Mouse (Mus musculus): ENCODE data around the gene Lars2. TPM values are rescaled to one million over a fixed set of nuclear protein-coding genes. Genes with fewer than 3 reads are reported as not detected.

Gene Lars2
- polyA plus RNA-seq, 1 experiment from 2014 or later = 828 TPM

DNA sequence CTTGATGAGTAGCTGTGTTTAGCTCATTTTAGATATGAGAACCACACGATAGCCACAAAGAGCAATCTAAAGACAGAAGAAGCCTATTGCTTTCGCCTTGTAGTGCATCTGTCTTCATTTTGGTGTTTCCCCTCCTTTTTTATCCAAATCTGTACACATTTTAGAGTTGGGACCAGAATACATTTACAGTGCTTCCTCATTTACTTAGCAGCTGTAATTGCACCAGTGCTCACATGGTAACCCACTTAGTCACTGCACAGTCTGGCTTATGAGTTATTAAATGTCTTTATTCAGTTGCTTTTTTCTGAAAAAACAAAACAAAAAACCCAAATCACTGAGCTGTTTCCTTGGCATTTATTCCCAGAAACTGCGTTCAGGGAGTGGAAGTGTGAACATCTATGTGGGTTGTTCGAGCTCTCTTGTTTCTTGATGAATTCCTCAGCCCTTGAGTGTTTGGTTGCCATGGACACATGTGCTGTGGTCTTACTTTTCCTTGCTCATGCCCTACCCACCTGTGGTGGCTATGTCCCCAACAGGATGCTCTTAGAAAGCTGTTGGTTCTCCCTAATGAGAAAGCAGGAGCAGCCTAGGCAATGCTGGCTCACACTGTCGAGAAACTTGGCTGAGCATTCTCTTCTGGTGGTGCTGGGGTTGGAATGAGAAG is 136.6 kb downstream of the Lars2 start:
- H3K4me3 ChIP-seq = no peak overlapping the region
- no peak overlapping the region for H3K4me2 ChIP-seq
- H3K4me1 ChIP-seq (replicated peaks) = no peaks in the 10 kb centered on the region
- peaks cover 19% of the 10 kb centered on the region; the same call in 1 of the 2 replicates for H3K36me3 ChIP-seq
- H3K27ac ChIP-seq (replicated peaks) = no peak overlapping the region
- no peak overlapping the region for H3K9ac ChIP-seq
- no peaks in the 10 kb centered on the region for H3K9me3 ChIP-seq
- no peak for ATAC-seq (ENCODE audit: low read depth)
- 81% methylated on average over 5 of the region's 5 CpGs for WGBS
- no peaks in the 10 kb centered on the region for H3K27me3 ChIP-seq

DNA sequence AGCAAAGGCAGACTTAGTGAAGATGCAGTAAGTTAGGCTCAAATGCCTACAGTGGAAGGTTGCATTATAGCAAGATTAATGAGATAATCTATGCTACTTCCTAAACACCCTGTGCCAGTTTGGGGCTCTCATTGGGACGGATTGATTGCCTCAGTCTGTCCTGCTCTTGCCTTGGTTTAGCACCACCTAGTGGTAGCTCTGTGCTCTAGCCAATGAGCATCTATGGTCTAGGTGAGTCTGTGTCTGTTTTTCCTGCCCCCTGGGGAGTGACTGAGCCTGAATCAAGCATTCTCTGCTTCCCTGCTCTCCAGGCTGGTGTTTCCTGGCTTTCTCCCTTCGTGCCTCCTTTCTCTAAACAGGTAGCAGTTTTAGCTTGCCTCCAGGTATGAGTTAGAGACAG is 137.6 kb downstream of the Lars2 start:
- Histone ChIP-seq H3K4me1 (replicated peaks) (no peaks in the 10 kb centered on the region), H3K9me3 (no peaks in the 10 kb centered on the region), H3K27ac (replicated peaks) (no peak overlapping the region), H3K4me3 (no peak overlapping the region), H3K4me2 (no peak overlapping the region), H3K36me3 (peaks cover 19% of the 10 kb centered on the region; the same call in 1 of the 2 replicates), H3K9ac (no peak overlapping the region), H3K27me3 (no peaks in the 10 kb centered on the region)
- ATAC-seq (ENCODE audit: low read depth) = peak; percentile 87
- whole genome bisulfite sequencing = 10% methylated on average over 2 of the region's 2 CpGs

DNA sequence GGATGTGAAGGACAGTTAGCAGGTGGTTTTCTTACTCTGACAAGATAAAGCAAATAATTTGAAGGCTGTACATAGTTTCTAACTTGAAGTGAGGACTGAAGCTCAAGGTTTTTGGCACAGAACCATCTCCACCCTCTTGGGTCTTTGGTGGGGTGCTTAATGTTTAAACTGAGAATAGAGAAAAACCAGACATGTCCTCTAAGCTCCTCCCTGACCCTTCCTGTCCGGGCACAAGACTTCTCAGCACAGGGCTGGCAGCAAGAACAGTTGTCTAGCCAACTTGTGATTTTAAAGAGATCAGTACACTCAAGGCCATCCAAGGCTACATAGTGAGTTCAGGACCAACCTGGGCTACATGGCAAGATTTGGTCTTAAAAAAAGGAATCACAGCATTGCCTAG is 138.9 kb downstream of the Lars2 start:
- no peak for ATAC-seq (ENCODE audit: low read depth)
- H3K36me3 ChIP-seq = peaks cover 15% of the 10 kb centered on the region; the same call in 1 of the 2 replicates
- peaks cover 6% of the 10 kb centered on the region for H3K4me1 ChIP-seq (replicated peaks)
- 89% methylated on average over 1 of the region's 1 CpGs for WGBS
- no peak overlapping the region for H3K27ac ChIP-seq (replicated peaks)
- no peaks in the 10 kb centered on the region for H3K27me3 ChIP-seq
- no peak overlapping the region for H3K4me2 ChIP-seq
- H3K4me3 ChIP-seq = no peak overlapping the region
- no peak overlapping the region for H3K9ac ChIP-seq
- H3K9me3 ChIP-seq = no peaks in the 10 kb centered on the region

DNA sequence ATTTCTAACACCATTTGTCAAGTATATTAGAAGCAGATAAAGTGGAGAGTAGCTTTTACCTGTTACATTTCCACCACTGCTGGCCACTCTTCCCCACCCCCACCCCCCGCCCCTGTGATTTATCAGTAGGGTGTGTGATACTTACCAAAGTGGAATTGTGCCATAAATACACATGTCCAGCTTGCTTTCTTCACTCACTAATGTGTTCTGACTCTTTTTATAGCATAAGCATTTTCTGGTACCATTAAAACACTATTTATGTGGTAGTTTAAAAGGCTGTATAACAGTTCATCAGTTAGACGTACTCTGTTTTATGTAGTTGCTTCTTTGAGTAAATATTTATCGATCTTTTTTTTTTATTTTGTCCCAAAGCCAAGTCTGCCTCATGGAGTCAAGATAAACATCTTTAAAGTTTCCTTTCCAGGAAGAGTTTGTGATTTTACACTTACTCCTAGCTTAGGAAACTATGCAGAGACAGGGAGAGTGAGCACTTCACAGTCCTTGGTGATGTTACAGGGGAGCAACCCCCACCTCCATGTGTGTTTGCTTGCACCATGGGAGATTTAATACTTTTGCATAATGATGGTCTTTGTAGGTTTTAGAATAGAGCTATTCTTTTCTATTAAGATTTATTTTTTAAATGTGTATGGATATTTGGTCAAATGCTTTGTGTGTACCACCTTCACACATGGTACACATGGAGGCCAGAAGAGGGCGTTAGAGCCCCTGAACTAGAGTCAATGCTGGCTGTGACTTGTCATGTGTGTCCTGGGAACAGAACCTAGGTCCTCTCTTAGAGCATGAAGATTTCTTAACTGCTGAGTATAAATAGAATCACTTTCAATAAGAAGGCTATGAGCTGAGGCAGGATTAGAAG is 139.8 kb downstream of the Lars2 start:
- Histone ChIP-seq H3K27ac (replicated peaks) (no peak overlapping the region), H3K4me1 (replicated peaks) (peaks cover 6% of the 10 kb centered on the region), H3K4me2 (no peak overlapping the region), H3K9ac (no peak overlapping the region), H3K36me3 (peaks cover 22% of the 10 kb centered on the region; the same call in 1 of the 2 replicates), H3K27me3 (no peaks in the 10 kb centered on the region), H3K4me3 (no peak overlapping the region), H3K9me3 (no peaks in the 10 kb centered on the region)
- no peak for ATAC-seq (ENCODE audit: low read depth)
- WGBS = 80% methylated on average over 4 of the region's 4 CpGs

DNA sequence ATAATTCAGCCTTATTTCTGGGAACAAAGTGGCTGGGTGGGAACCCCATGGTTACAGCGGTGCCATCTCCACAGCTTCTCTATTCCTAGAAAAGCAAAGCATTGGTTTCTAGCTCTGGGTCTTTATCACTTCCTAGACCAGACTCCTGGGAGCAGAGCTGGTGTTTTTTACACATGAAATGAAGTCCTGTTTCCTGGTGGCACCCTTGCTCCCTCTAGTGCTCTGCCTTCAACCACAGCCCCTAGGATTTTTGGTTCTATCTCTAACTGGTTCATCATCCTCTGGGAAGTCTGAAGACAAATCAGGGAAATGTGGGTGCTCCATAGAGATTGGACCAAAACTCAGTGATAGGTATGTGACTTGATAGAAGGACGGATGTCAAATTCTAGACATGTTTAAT is 140.7 kb downstream of the Lars2 start:
- Histone ChIP-seq H3K27ac (replicated peaks) (no peak overlapping the region), H3K9me3 (no peaks in the 10 kb centered on the region), H3K4me2 (no peak overlapping the region), H3K4me1 (replicated peaks) (peaks cover 6% of the 10 kb centered on the region), H3K27me3 (no peaks in the 10 kb centered on the region), H3K36me3 (peaks cover 27% of the 10 kb centered on the region; the same call in 1 of the 2 replicates), H3K4me3 (no peak overlapping the region), H3K9ac (no peak overlapping the region)
- WGBS = 91% methylated on average over 2 of the region's 2 CpGs
- no peak for ATAC-seq (ENCODE audit: low read depth)

DNA sequence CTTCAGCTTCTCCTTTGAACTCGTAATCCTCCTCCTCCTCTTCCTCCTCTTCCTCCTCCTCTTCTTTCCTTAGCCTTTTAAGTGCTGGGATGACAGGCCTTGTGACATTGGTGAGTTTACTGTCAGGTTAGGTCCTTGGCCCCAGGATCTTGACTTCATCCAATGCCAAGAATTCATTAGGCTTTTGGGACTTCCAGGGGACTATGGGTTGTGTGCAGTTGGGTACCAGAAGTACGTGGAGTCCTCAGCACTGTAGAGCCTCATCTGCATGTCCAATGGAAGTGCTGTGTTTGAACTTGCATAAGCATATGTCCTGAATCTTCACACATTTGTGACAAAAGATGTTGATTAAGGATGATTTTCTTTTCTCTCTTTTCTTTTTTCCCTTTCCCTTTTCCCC is 142.3 kb downstream of the Lars2 start:
- 92% methylated on average over 2 of the region's 2 CpGs for WGBS
- Histone ChIP-seq H3K4me1 (replicated peaks) (peaks cover 6% of the 10 kb centered on the region), H3K36me3 (peaks cover 18% of the 10 kb centered on the region; the same call in 1 of the 2 replicates), H3K27ac (replicated peaks) (no peak overlapping the region), H3K4me2 (no peak overlapping the region), H3K4me3 (no peak overlapping the region), H3K9ac (no peak overlapping the region), H3K9me3 (no peaks in the 10 kb centered on the region), H3K27me3 (no peaks in the 10 kb centered on the region)
- ATAC-seq (ENCODE audit: low read depth) = no peak

DNA sequence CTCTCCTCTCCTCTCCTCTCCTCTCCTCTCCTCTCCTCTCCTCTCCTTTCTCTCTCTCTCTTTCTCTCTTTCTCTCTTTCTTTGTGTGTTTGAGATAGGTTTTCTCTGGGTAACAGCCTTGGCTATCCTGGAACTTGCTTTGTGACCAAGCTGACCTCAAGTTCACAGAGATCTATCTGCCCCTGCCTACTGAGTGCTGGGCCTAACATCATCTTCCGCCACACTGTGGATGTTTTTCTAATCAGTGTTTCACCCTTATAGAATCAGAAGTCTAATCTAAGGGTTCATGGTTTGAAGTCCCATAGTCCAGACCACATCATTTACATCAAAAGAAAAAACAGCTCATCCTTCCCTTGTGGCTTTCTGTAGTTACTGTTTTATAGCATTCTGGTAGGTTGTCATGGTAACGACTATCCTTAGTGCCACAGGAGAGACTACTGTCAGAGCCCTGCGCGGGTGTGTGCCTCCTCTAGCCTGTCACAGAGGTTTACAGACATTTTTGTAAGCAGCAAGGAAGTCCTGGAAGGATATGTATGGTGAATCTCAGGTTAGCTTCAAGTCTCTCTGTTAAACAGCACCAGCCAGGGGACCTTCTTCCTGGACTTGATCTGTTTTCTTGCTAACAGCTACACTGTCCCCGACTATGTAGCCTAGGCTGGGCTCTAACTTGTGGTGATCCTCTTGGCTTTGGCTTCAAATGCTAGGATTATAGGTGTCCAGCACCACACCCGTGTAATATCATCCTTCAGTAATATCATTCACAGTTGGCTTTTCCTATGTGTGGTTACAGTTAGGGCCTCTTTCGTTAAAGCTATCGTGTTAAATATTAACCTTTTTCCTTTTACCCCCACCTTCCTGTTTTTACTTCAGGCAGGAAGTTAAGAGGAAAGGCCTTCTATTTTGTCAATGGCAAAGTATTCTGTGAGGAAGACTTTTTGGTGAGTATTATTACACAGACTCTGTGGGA is 143.2 kb downstream of the Lars2 start:
- Histone ChIP-seq H3K4me2 (no peak overlapping the region), H3K27me3 (no peaks in the 10 kb centered on the region), H3K36me3 (peaks cover 18% of the 10 kb centered on the region; the same call in 1 of the 2 replicates), H3K27ac (replicated peaks) (peak overlapping the region; percentile 35; the same call in 1 of the 2 replicates), H3K9ac (no peak overlapping the region), H3K9me3 (no peaks in the 10 kb centered on the region), H3K4me1 (replicated peaks) (peaks cover 6% of the 10 kb centered on the region), H3K4me3 (no peak overlapping the region)
- WGBS = 66% methylated on average over 8 of the region's 8 CpGs
- peak; percentile 62; the same call in 1 of the 2 replicates for ATAC-seq (ENCODE audit: low read depth)

DNA sequence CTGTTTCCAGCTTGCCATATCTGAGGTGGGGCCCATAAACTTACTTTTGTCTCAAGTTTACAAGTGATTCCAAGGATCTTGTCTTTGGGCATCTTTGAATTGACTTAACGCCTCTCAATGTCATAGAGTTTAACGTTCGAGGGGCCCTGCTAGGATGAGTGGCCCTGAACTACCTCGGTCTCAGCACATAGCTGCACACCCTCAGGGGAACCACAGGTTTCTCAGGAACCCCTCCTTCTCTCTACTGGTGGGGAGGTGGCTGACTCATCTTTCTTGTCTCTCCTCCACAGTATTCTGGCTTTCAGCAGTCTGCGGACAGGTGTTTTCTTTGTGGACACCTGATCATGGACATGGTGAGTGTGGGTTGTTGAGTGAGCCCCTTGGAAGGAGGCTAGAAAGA is 144.2 kb downstream of the Lars2 start:
- H3K27me3 ChIP-seq = no peaks in the 10 kb centered on the region
- H3K27ac ChIP-seq (replicated peaks) = no peak overlapping the region
- peaks cover 6% of the 10 kb centered on the region for H3K4me1 ChIP-seq (replicated peaks)
- no peak for ATAC-seq (ENCODE audit: low read depth)
- 93% methylated on average over 5 of the region's 5 CpGs for WGBS
- H3K4me2 ChIP-seq = no peak overlapping the region
- no peak overlapping the region for H3K9ac ChIP-seq
- no peak overlapping the region for H3K4me3 ChIP-seq
- peaks cover 18% of the 10 kb centered on the region; the same call in 1 of the 2 replicates for H3K36me3 ChIP-seq
- no peaks in the 10 kb centered on the region for H3K9me3 ChIP-seq

Other genes starting within 250 kb of the Lars2 start
- 0.51 and 0.99 TPM in 2 replicates for gene Clec3b, start 216.0 kb upstream of the Lars2 start, polyA plus RNA-seq (2015; fragmentation: Nextera tagmentation; extraction: Ambion mirVana)
- 0.10 and 0.30 TPM in 2 replicates for gene Cdcp1, start 150.9 kb upstream of the Lars2 start, polyA plus RNA-seq (2015; fragmentation: Nextera tagmentation; extraction: Ambion mirVana)
- gene Tmem158, start 106.2 kb upstream of the Lars2 start, polyA plus RNA-seq (2015; fragmentation: Nextera tagmentation; extraction: Ambion mirVana) = 26.5 and 33.5 TPM in 2 replicates
- 16.2 and 20.0 TPM in 2 replicates for gene Limd1, start 111.8 kb downstream of the Lars2 start, polyA plus RNA-seq (2015; fragmentation: Nextera tagmentation; extraction: Ambion mirVana)
- gene Sacm1l, start 162.8 kb downstream of the Lars2 start, polyA plus RNA-seq (2015; fragmentation: Nextera tagmentation; extraction: Ambion mirVana) = 50.2 and 57.9 TPM in 2 replicates